Mouse (Mus musculus) megakaryocyte, embryonic 14.5 days (primary cell): ENCODE measurements around the gene Ren1.

ENCODE experiments used
- FLI1 ChIP-seq: IDR thresholded peaks from 2 replicates; pipeline ENCODE4 v1.6.1; 2012; ENCODE audit warnings: low read length, inconsistent platforms, mixed read lengths
- GATA1 ChIP-seq: IDR thresholded peaks from 3 replicates; pipeline ENCODE4 v1.6.1; 2012; ENCODE audit warnings: mixed read lengths, low read length, inconsistent platforms, borderline replicate concordance

DNA sequence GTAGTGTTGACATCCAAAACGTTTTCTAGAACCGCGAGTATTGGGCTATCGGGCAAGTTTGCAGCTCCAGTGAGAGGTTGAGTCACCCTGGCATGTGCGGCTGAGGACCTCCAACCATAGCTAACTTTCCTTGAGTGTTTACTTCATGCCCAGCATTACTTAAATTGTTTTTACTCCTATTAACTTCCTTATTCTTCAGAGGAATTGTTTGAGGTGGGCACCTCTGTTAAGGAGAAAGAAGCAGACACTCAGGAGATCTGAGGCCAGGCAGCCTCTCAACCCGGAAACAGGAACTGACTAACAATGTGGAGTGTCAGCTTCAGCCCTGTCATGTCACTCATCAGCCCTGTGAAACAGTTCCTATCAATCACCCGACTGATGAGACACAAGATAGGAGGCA is 56.3 kb downstream of the Ren1 start:
- TF ChIP-seq GATA1 (no peak), FLI1 (no peak)
